Mouse (Mus musculus) midbrain, embryonic 16.5 days (tissue): ENCODE measurements around the gene Prss30. TPM values are rescaled to one million over a fixed set of nuclear protein-coding genes. Genes with fewer than 3 reads are reported as not detected.

Experiments
- ATAC-seq: fragments of 200-750 bp; cut with Nextera tagmentation; 2 replicates; pipeline ENCODE4 v1.8.0; 2017; ENCODE audit warnings: moderate TSS enrichment
- H3K27ac ChIP-seq: fragments of 300-500 bp; sonication (generic); 2 replicates; pipeline ENCODE4 v1.5.1; 2014; ENCODE audit warnings: mild to moderate bottlenecking, low read length, mixed read lengths
- H3K27me3 ChIP-seq: fragments of 300-500 bp; sonication (generic); 2 replicates; pipeline ENCODE4 v1.6.1; 2014; ENCODE audit warnings: low read depth, low read length, mixed read lengths; ENCODE audit not compliant: control insufficient read depth, insufficient read depth
- H3K36me3 ChIP-seq: fragments of 300-500 bp; sonication (generic); 2 replicates; pipeline ENCODE4 v1.6.1; 2014; ENCODE audit warnings: mild to moderate bottlenecking, low read length, moderate library complexity, mixed read lengths; ENCODE audit not compliant: control insufficient read depth, insufficient read depth
- H3K4me1 ChIP-seq: fragments of 300-500 bp; sonication (generic); 2 replicates; pipeline ENCODE4 v1.6.1; 2014; ENCODE audit warnings: mild to moderate bottlenecking, low read length, mixed read lengths; ENCODE audit not compliant: control insufficient read depth, insufficient read depth
- H3K4me2 ChIP-seq: fragments of 300-500 bp; sonication (generic); 2 replicates; pipeline ENCODE4 v1.6.1; 2014; ENCODE audit warnings: mild to moderate bottlenecking, low read length, mixed read lengths
- H3K4me3 ChIP-seq: fragments of 300-500 bp; sonication (generic); 2 replicates; pipeline ENCODE4 v1.5.1; 2014; ENCODE audit warnings: low read depth, mild to moderate bottlenecking, low read length, moderate library complexity, mixed read lengths
- H3K9ac ChIP-seq: fragments of 300-500 bp; sonication (generic); 2 replicates; pipeline ENCODE4 v1.6.1; 2014; ENCODE audit warnings: low read depth, low read length, mixed read lengths
- H3K9me3 ChIP-seq: fragments of 300-500 bp; sonication (generic); replicated peaks from 2 replicates; pipeline ENCODE4 v1.6.1; 2014; ENCODE audit warnings: mild to moderate bottlenecking, low read length, mixed read lengths; ENCODE audit not compliant: control insufficient read depth, poor library complexity, severe bottlenecking
- WGBS: fragments of 180-500 bp; shearing (Covaris S2); extraction: QIAGEN DNeasy Blood & Tissue Kit; methylation state at CpG from one replicate; pipeline ENCODE4 v1.1.7; 2014; 5-methylcytosine and 5-hydroxymethylcytosine counted together
- polyA plus RNA-seq: library from polyadenylated mRNA; unstranded; fragments of >200 nt; fragmentation: Nextera tagmentation; extraction: Ambion mirVana; gene quantifications from 2 replicates; pipeline ENCODE4 v1.2.1, GENCODE M21; 2015

Prss30 gene
- 0.24 TPM in 1 of 2 replicates, not detected in the other for polyA plus RNA-seq

GRCm38 (mm10) chr17:23980297-23980909, at the start of gene Prss30:
Gene Prss30, minus strand, starts transcription at chr17:23980566.
- no peak within 1 kb of the TSS for H3K27ac ChIP-seq
- 84% methylated on average over 10 of the region's 10 CpGs for WGBS
- H3K27me3 ChIP-seq: no peaks in the 10 kb centered on the region
- no peak within 1 kb of the TSS for H3K9ac ChIP-seq
- H3K4me3 ChIP-seq: no peak within 1 kb of the TSS
- no peaks in the 10 kb centered on the region for H3K36me3 ChIP-seq
- no peak within 1 kb of the TSS for H3K4me2 ChIP-seq
- H3K4me1 ChIP-seq: no peaks in the 10 kb centered on the region
- no peaks in the 10 kb centered on the region for H3K9me3 ChIP-seq
- ATAC-seq: no peak

- Histone ChIP-seq H3K4me2 (no peak overlapping the region), H3K4me1 (no peaks in the 10 kb centered on the region), H3K27me3 (no peaks in the 10 kb centered on the region), H3K9me3 (no peaks in the 10 kb centered on the region), H3K4me3 (no peak overlapping the region), H3K36me3 (no peaks in the 10 kb centered on the region), H3K27ac (no peak overlapping the region), H3K9ac (no peak overlapping the region)
- no peak for ATAC-seq
- WGBS: 87% methylated on average over 7 of the region's 7 CpGs
Observed at GRCm38 (mm10) chr17:24029477-24029876, 49.1 kb upstream of the Prss30 start.

GRCm38 (mm10) chr17:24021375-24022199, 41.2 kb upstream of the Prss30 start:
- Histone ChIP-seq H3K9me3 (no peaks in the 10 kb centered on the region), H3K4me2 (no peak overlapping the region), H3K9ac (no peak overlapping the region), H3K27ac (no peak overlapping the region), H3K4me3 (no peak overlapping the region), H3K36me3 (no peaks in the 10 kb centered on the region), H3K27me3 (no peaks in the 10 kb centered on the region), H3K4me1 (no peaks in the 10 kb centered on the region)
- no peak for ATAC-seq
- WGBS: 76% methylated on average over 5 of the region's 5 CpGs

- no peaks in the 10 kb centered on the region for H3K4me1 ChIP-seq
- H3K9me3 ChIP-seq: no peaks in the 10 kb centered on the region
- no peak for ATAC-seq
- no peak overlapping the region for H3K4me2 ChIP-seq
- 90% methylated on average over 6 of the region's 6 CpGs for WGBS
- no peaks in the 10 kb centered on the region for H3K36me3 ChIP-seq
- no peak overlapping the region for H3K4me3 ChIP-seq
- H3K27ac ChIP-seq: no peak overlapping the region
- no peaks in the 10 kb centered on the region for H3K27me3 ChIP-seq
- H3K9ac ChIP-seq: no peak overlapping the region
Observed at GRCm38 (mm10) chr17:24020696-24021095, 40.3 kb upstream of the Prss30 start.

GRCm38 (mm10) chr17:24015727-24016126, 35.4 kb upstream of the Prss30 start:
- H3K36me3 ChIP-seq: no peaks in the 10 kb centered on the region
- no peaks in the 10 kb centered on the region for H3K4me1 ChIP-seq
- no peaks in the 10 kb centered on the region for H3K27me3 ChIP-seq
- H3K9ac ChIP-seq: no peak overlapping the region
- no peak for ATAC-seq
- WGBS: 23% methylated on average over 14 of the region's 14 CpGs
- no peak overlapping the region for H3K4me3 ChIP-seq
- H3K27ac ChIP-seq: no peak overlapping the region
- no peaks in the 10 kb centered on the region for H3K9me3 ChIP-seq
- H3K4me2 ChIP-seq: no peak overlapping the region

- no peaks in the 10 kb centered on the region for H3K4me1 ChIP-seq
- ATAC-seq: no peak
Observed at GRCm38 (mm10) chr17:24014433-24014965, 34.1 kb upstream of the Prss30 start.

GRCm38 (mm10) chr17:24012921-24013320, 32.6 kb upstream of the Prss30 start:
- Histone ChIP-seq H3K9ac (no peak overlapping the region), H3K27ac (no peak overlapping the region), H3K4me3 (no peak overlapping the region), H3K9me3 (0 out of 2 replicates have a peak, but pooled peaks cover 3% of the 10 kb centered on the region), H3K4me1 (no peaks in the 10 kb centered on the region), H3K27me3 (no peaks in the 10 kb centered on the region), H3K36me3 (no peaks in the 10 kb centered on the region), H3K4me2 (no peak overlapping the region)
- 80% methylated on average over 2 of the region's 2 CpGs for WGBS
- ATAC-seq: no peak

More at GRCm38 (mm10) chr17:24014433-24014965, 34.1 kb upstream of the Prss30 start:
- Histone ChIP-seq H3K4me3 (no peak overlapping the region), H3K4me2 (no peak overlapping the region), H3K9ac (no peak overlapping the region), H3K9me3 (no peaks in the 10 kb centered on the region), H3K36me3 (no peaks in the 10 kb centered on the region), H3K27me3 (no peaks in the 10 kb centered on the region), H3K27ac (no peak overlapping the region)
- 86% methylated on average over 5 of the region's 5 CpGs for WGBS

- 64% methylated on average over 5 of the region's 5 CpGs for WGBS
- Histone ChIP-seq H3K4me3 (no peak overlapping the region), H3K36me3 (no peaks in the 10 kb centered on the region), H3K27ac (no peak overlapping the region), H3K4me1 (no peaks in the 10 kb centered on the region), H3K9ac (no peak overlapping the region), H3K4me2 (no peak overlapping the region), H3K27me3 (no peaks in the 10 kb centered on the region), H3K9me3 (0 out of 2 replicates have a peak, but pooled peaks cover 3% of the 10 kb centered on the region)
- no peak for ATAC-seq
Observed at GRCm38 (mm10) chr17:24009617-24010016, 29.3 kb upstream of the Prss30 start.

- 0 out of 2 replicates have a peak, but pooled peaks cover 3% of the 10 kb centered on the region for H3K9me3 ChIP-seq
- H3K4me3 ChIP-seq: no peak overlapping the region
- H3K4me2 ChIP-seq: no peak overlapping the region
- no peak overlapping the region for H3K27ac ChIP-seq
- 78% methylated on average over 4 of the region's 4 CpGs for WGBS
- ATAC-seq: no peak
- no peaks in the 10 kb centered on the region for H3K4me1 ChIP-seq
- H3K36me3 ChIP-seq: no peaks in the 10 kb centered on the region
- H3K27me3 ChIP-seq: no peaks in the 10 kb centered on the region
- no peak overlapping the region for H3K9ac ChIP-seq
Observed at GRCm38 (mm10) chr17:24008105-24008504, 27.7 kb upstream of the Prss30 start.
